Mouse (Mus musculus) spleen, postnatal 4 days (tissue): Measurements from ENCODE around the gene Btbd35f10.
"Not testable (repeated sequence)": the region's sequence is repeated elsewhere in the genome, so short reads cannot be mapped to it uniquely, and the experiment has no call there.

Experiments used
- DNase-seq, 2 experiments: peaks; one replicate each; pipeline ENCODE4 v3.0.0; 2022; ENCODE audit warnings: low spot score in 2 of 2

Gene Btbd35f10

DNA sequence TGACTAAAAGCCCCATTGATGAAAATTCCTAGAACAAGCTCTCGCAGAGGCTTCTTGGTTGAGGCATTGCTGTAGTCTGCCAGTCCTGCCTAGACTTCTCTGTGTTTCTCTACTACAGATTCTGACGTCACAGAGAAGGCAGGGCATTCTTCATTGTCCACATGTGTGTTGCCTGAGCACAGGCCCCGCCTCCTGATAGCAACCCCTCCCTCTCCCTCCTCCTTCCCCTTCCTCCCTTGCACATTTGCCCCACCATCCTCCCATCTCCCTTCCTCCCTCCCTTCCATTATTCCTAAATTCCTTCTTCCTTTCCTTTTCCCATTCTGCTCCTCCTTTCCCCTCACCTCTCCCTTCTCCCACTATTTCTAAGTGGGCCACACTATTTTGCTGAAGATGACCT is at the start of gene Btbd35f10:
TSS of gene Btbd35f10 (minus strand) at position 101 of the 400 bp plus-strand sequence.
- DNase-seq: not testable (repeated sequence)
